Mouse (Mus musculus) gastrocnemius, postnatal 10 days (tissue): ENCODE results near the gene Vmn1r33. TPM values are rescaled to one million over a fixed set of nuclear protein-coding genes. Genes with fewer than 3 reads are reported as not detected.
"Not testable (repeated sequence)": the region's sequence is repeated elsewhere in the genome, so short reads cannot be mapped to it uniquely, and the experiment has no call there.

Experiments used
- DNase-seq: peaks from one replicate; pipeline ENCODE4 v3.0.0; 2021; ENCODE audit warnings: mixed read lengths
- long read RNA-seq, 2 experiments: library from polyadenylated mRNA; stranded (forward); transcript quantifications; one replicate each; pipeline ENCODE4 v2.0.0; 2021
- total RNA-seq, 2 experiments: library from RNA; stranded (reverse); gene quantifications; 2 replicates each; pipeline ENCODE4 v1.2.3; 2021

Gene Vmn1r33
- total RNA-seq, result not detected
- long read RNA-seq, experiment 1, result 0 reads
- long read RNA-seq, experiment 2, result 0 reads

GRCm38 (mm10) chr6:66618182-66618581 lies at the start of gene Vmn1r33:
Gene Vmn1r33, minus strand, starts transcription at chr6:66618282.
- DNase-seq, result not testable (repeated sequence)

GRCm38 (mm10) chr6:66643779-66644178 lies 25.7 kb upstream of the Vmn1r33 start, which contains the start of gene Vmn1r34:
Gene Vmn1r34, minus strand, starts transcription at chr6:66643879.
- DNase-seq, result no peak

GRCm38 (mm10) chr6:66595804-66596203 lies 22.3 kb downstream of the Vmn1r33 start:
- no peak for DNase-seq

Other genes with a start within 250 kb of the Vmn1r33 start
- 1 to 10 TPM; 9.2 to 9.8 TPM for gene Mad2l1, start 82.9 kb downstream of the Vmn1r33 start, total RNA-seq
- gene Vmn1r32, start 58.2 kb downstream of the Vmn1r33 start, total RNA-seq, result not detected
- gene Vmn1r34, start 25.6 kb upstream of the Vmn1r33 start, total RNA-seq, result not detected
- gene Vmn1r35, start 67.6 kb upstream of the Vmn1r33 start, total RNA-seq, result not detected
- gene Vmn1r36, start 100.9 kb upstream of the Vmn1r33 start, total RNA-seq, result not detected
- gene Vmn1r37, start 111.1 kb upstream of the Vmn1r33 start, total RNA-seq, result not detected
- gene Vmn1r38, start 164.3 kb upstream of the Vmn1r33 start, total RNA-seq, result not detected
- gene Vmn1r39, start 192.3 kb upstream of the Vmn1r33 start, total RNA-seq, result not detected